Mouse (Mus musculus) erythroblast, embryonic 14.5 days (primary cell): ENCODE results near the gene Fkbp10. TPM values are rescaled to one million over a fixed set of nuclear protein-coding genes. Genes with fewer than 3 reads are reported as not detected.
A peak's percentile ranks its signal among the peaks of the same experiment; 100 is the strongest.

ENCODE experiments used
- H3K27me3 ChIP-seq: 2 replicates; pipeline ENCODE4 v1.6.1; 2012; ENCODE audit warnings: inconsistent platforms; ENCODE audit not compliant: control insufficient read depth
- H3K36me3 ChIP-seq: 2 replicates; pipeline ENCODE4 v1.6.1; 2012; ENCODE audit warnings: mild to moderate bottlenecking, inconsistent platforms; ENCODE audit not compliant: control insufficient read depth
- H3K4me1 ChIP-seq: 2 replicates; pipeline ENCODE4 v1.6.1; 2012; ENCODE audit warnings: inconsistent platforms; ENCODE audit not compliant: control insufficient read depth
- H3K4me3 ChIP-seq: replicated peaks from 2 replicates; pipeline ENCODE3; 2012; ENCODE audit warnings: moderate library complexity, mild to moderate bottlenecking, inconsistent platforms
- H3K9me3 ChIP-seq: 2 replicates; pipeline ENCODE4 v1.6.1; 2012; ENCODE audit warnings: low read length, inconsistent platforms, mixed read lengths; ENCODE audit not compliant: control insufficient read depth
- GATA1 ChIP-seq: IDR thresholded peaks from 2 replicates; pipeline ENCODE4 v1.6.1; 2012; ENCODE audit warnings: low read length, inconsistent platforms, mixed read lengths
- TAL1 ChIP-seq: IDR thresholded peaks from 3 replicates; pipeline ENCODE4 v1.6.1; 2012; ENCODE audit warnings: low read length, inconsistent platforms, mixed read lengths
- polyA plus RNA-seq: library from polyadenylated mRNA; stranded (reverse); fragments of >175 nt; gene quantifications from 2 replicates; pipeline ENCODE4 v1.2.3, GENCODE M21; 2012

The Fkbp10 gene
- polyA plus RNA-seq = 0.05 and 0.07 TPM in 2 replicates

DNA sequence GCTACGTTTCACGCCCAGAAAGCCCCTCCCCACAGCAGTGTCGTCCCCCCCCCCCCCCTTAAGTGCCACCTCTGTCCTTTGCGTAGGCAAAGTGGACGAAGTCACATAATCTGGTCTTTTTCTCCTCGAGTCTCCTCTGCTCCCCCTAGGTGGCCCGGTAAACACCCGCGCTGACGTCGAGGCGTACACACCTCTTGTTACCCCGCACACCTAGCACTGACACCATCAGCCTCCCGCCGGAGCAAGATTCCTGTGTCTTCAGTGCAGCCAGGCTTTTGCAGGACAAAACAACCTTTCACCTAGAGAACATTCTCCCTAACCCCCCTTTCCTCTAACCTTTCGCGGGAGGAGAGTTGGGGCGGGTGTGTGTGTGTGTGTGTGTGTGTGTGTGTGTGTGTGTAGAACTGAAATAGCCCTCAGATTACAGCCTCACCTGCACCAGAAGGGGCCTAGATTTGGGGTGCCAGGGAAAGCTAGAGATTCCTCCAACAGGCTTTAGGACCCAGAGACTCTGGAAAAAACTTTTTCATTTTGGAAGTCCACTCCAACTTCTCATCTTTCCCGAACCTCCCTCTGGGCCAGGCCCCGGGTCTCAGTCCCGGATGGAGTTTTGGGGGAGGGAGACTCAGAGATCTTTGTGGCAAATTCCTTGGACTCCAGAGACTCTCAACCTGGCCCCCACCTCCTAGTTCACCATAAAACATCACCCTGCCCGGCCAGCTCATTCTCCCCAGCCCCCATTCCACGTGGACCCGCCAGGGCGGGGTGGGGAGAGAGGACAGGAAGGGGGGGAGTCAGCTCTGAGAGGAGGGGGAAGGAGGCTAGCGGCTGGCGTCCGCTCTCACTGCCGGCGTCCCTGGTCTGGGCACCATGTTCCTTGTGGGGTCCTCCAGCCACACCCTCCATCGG lies at the start of gene Fkbp10:
Fkbp10 (plus strand) TSS at position 784 of the 909 bp plus-strand sequence.
- H3K4me3 ChIP-seq = peak within 1 kb of the TSS; percentile 54
- H3K27me3 ChIP-seq = peaks cover 57% of the 10 kb centered on the region
- TF ChIP-seq GATA1 (no peak), TAL1 (no peak)

GRCm38 (mm10) chr11:100369145-100369544 lies 46.4 kb upstream of the Fkbp10 start:
- no peaks in the 10 kb centered on the region for H3K4me1 ChIP-seq
- TF ChIP-seq GATA1 (no peak), TAL1 (no peak)
- no peaks in the 10 kb centered on the region for H3K9me3 ChIP-seq
- peaks cover 9% of the 10 kb centered on the region; the same call in 1 of the 2 replicates for H3K36me3 ChIP-seq
- H3K27me3 ChIP-seq = no peaks in the 10 kb centered on the region; the same call in 1 of the 2 replicates
- no peak overlapping the region for H3K4me3 ChIP-seq

More for the DNA sequence above, at the start of gene Fkbp10:
- Histone ChIP-seq H3K4me1 (peaks cover 8% of the 10 kb centered on the region), H3K9me3 (no peaks in the 10 kb centered on the region), H3K36me3 (no peaks in the 10 kb centered on the region)

- Histone ChIP-seq H3K4me3 (no peak overlapping the region), H3K4me1 (no peaks in the 10 kb centered on the region), H3K9me3 (no peaks in the 10 kb centered on the region), H3K27me3 (no peaks in the 10 kb centered on the region; the same call in 1 of the 2 replicates), H3K36me3 (peaks cover 11% of the 10 kb centered on the region; the same call in 1 of the 2 replicates)
- TF ChIP-seq GATA1 (no peak), TAL1 (no peak)
Observed at GRCm38 (mm10) chr11:100369822-100370221, 45.7 kb upstream of the Fkbp10 start.

DNA sequence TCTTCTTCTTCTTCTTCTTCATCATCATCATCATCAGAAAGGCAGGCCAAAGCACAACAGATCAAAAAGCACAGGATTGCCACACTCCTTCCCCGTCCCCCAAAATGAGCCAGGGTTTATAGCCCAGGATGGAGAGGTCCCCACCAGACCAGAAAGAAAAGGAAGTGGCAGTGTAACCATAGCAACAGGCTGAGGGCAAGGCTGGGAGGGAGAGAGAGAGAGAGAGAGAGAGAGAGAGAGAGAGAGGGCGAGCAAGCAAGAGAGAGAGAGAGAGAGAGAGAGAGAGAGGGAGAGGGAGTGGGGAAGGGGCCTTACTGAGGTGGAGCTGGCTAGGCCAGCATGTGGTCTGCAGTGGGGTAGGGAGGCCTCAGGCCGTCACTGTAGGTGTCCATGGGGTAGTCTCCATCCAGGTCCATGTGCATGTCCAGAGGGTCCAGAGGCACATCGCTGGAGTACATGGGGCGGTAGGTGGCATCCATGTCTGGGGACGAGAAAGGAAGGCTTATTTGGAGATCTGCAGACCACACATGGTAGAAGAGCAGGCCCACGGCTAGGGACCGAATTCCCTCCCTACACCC lies 43.4 kb upstream of the Fkbp10 start:
- no peak for TF ChIP-seq GATA1
- TF ChIP-seq TAL1 = no peak
- no peaks in the 10 kb centered on the region for H3K4me1 ChIP-seq
- H3K9me3 ChIP-seq = no peaks in the 10 kb centered on the region
- H3K36me3 ChIP-seq = peaks cover 18% of the 10 kb centered on the region; the same call in 1 of the 2 replicates
- no peaks in the 10 kb centered on the region; the same call in 1 of the 2 replicates for H3K27me3 ChIP-seq
- no peak overlapping the region for H3K4me3 ChIP-seq

DNA sequence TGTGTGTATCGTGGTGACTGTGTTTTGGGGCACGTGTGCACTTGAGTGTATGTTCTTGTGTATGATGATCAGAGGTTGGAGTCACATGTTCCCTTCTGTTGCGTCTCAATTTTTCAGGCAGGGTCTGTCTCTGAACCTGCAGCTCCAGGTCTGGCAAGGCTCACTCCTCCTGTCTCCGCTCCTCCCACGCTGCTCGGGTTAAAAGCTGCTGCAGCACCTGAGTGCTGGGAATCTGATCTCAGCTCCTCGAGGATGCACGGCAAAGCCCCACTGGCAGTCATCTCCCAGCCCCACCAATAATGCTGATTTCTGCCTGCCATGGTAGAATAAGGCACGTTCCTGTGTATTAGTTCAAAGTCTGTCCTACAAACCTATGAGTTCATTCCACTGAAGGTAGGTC lies 40.4 kb upstream of the Fkbp10 start:
- no peaks in the 10 kb centered on the region for H3K4me1 ChIP-seq
- peaks cover 18% of the 10 kb centered on the region; the same call in 1 of the 2 replicates for H3K36me3 ChIP-seq
- no peak overlapping the region for H3K4me3 ChIP-seq
- H3K27me3 ChIP-seq = no peaks in the 10 kb centered on the region
- TF ChIP-seq TAL1 = no peak
- no peak for TF ChIP-seq GATA1
- no peaks in the 10 kb centered on the region for H3K9me3 ChIP-seq

DNA sequence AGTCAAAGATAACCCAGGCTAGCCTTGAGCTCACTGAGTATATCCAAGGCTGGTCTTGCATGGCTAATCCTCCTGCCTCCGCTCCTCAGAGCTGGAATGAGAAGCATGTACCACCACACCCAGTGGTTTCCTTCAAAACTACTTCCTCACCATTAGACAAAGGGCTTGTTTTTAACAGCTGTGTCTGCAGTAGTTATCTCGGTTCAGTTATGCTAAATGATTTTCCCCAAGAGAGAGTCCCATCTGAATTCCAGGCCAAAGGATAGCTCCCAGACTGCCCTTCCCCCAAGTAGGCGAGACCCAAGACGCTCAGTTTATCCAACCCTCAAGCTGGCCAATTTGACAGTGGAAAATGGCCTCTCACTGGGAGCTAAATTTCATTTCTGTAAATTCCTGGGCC lies 39.5 kb upstream of the Fkbp10 start:
- no peaks in the 10 kb centered on the region for H3K27me3 ChIP-seq
- no peaks in the 10 kb centered on the region for H3K4me1 ChIP-seq
- TF ChIP-seq TAL1 (no peak), GATA1 (no peak)
- H3K4me3 ChIP-seq = no peak overlapping the region
- no peaks in the 10 kb centered on the region for H3K9me3 ChIP-seq
- H3K36me3 ChIP-seq = peaks cover 18% of the 10 kb centered on the region; the same call in 1 of the 2 replicates

DNA sequence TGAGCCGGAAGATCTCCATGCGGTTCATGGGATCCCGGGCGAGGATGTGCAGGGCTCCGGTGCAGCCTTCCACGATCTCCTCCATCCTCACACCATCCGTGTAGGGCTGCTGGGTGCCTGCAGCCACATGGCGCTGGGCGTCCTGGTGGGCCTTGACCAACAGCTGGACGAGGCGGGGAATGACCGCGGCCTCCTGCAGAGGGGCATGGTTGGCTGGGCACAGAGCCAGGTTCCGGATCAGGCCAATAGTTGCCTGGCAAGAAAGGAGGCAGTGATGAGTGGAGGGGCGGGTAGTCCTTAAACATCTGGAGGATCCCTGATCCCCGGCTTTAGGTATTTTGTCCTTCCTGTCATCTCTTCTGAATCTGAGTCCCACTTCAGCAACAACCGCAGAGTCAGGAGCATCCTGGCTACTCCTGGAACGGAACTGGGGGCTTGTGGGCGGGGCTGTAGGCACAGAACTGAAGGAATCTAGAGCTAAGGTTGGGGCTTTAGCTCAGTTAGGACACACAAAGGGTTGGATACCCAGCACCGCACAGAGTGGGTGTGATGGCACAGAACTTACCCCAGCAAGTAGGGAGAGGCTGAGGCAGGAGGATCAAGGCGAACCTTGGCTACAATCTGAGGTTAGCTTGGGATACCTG lies 38.6 kb upstream of the Fkbp10 start:
- peaks cover 20% of the 10 kb centered on the region; the same call in 1 of the 2 replicates for H3K36me3 ChIP-seq

GRCm38 (mm10) chr11:100377989-100378388 lies 37.5 kb upstream of the Fkbp10 start:
- peaks cover 17% of the 10 kb centered on the region; the same call in 1 of the 2 replicates for H3K36me3 ChIP-seq
- no peaks in the 10 kb centered on the region for H3K27me3 ChIP-seq
- no peaks in the 10 kb centered on the region for H3K9me3 ChIP-seq
- TF ChIP-seq GATA1 (no peak), TAL1 (no peak)
- H3K4me1 ChIP-seq = no peaks in the 10 kb centered on the region
- no peak overlapping the region for H3K4me3 ChIP-seq

More for the DNA sequence above, 38.6 kb upstream of the Fkbp10 start:
- no peak overlapping the region for H3K4me3 ChIP-seq
- H3K9me3 ChIP-seq = no peaks in the 10 kb centered on the region
- no peak for TF ChIP-seq TAL1
- no peak for TF ChIP-seq GATA1
- H3K4me1 ChIP-seq = no peaks in the 10 kb centered on the region
- no peaks in the 10 kb centered on the region for H3K27me3 ChIP-seq
